Mouse (Mus musculus) lung, adult 2 months (tissue): ENCODE results near the gene Abhd2.

Source experiments
- CTCF ChIP-seq: fragments of 200-500 bp; IDR thresholded peaks from 2 replicates; pipeline ENCODE4 v1.5.1; 2011; ENCODE audit warnings: mild to moderate bottlenecking, low read length, control low read depth; ENCODE audit not compliant: insufficient read depth
- POLR2A ChIP-seq: fragments of 200-500 bp; IDR thresholded peaks from 2 replicates; pipeline ENCODE4 v1.6.1; 2011; ENCODE audit warnings: low read depth, mild to moderate bottlenecking, control low read depth, low read length, borderline replicate concordance; ENCODE audit errors: extremely low read depth

- no peak for TF ChIP-seq CTCF
- no peak for TF ChIP-seq POLR2A
Observed at GRCm38 (mm10) chr7:79391471-79391870, 118.5 kb downstream of the Abhd2 start.
